Mouse (Mus musculus) frontal cortex, postnatal 25 days (tissue): Measurements from ENCODE around the gene Ankrd22.
A peak's percentile ranks its signal among the peaks of the same experiment; 100 is the strongest.

Experiments
- DNase-seq, 2 experiments: peaks; one replicate each; pipeline ENCODE4 v3.0.0; 2022; ENCODE audit warnings: low spot score in 2 of 2

Ankrd22 gene

DNA sequence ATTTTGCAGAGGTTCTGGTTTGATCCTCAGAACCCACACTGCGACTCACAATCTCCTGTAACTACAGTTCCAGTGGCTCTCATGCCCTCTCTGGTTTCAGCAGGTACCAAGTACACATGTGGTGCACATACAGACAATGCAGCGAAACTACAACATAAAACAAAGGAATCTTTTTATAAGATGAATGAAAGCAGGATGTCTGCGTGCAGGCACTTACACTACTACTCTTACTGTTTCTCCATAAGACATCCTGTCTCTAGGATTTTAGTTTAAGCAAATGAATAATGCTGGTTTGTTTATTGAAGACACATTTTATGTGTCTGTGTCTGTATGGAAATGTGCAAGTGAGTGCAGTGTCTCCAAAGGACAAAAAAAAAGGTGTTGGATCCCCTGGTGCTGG, 15.4 kb upstream of the Ankrd22 start:
- no peak for DNase-seq

DNA sequence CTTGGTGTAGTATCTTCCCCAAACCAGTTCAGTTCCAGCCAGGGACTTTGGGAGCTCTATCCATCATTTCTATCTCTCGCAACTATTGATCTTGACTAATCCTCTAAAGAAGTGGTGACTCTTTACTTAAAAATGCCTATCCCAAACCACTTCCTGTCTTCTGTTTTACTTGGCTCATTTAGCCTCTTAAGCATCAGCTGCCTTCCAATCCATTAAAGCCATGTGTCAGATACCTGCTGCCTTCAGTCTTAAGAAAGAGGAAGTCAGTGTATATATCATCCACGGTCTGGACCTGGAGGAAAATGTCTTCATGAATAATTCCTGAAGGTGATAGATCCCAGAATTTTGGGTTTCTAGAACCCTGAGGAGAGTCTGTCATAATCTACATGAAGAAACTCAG, 14.5 kb upstream of the Ankrd22 start:
- DNase-seq: no peak

DNA sequence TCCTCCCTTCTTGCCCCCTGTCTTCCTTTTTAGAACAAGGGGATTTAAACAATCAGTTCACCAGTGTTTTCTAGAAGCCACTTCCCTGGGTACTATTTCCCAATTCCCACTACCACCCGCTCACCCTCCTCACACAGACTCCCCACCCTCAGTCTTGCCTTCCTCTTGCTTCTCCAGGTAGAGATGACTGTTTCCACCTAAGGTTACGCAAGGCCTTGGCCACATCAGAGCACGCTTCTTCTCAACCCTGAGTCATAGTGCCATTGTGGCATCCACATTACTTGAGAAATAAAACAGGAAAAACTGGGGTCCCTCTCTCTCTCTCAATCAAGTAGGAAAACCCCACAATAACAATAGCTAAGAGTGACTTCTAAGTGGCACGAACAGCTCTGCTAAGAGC, 13.3 kb upstream of the Ankrd22 start:
- DNase-seq: no peak

DNA sequence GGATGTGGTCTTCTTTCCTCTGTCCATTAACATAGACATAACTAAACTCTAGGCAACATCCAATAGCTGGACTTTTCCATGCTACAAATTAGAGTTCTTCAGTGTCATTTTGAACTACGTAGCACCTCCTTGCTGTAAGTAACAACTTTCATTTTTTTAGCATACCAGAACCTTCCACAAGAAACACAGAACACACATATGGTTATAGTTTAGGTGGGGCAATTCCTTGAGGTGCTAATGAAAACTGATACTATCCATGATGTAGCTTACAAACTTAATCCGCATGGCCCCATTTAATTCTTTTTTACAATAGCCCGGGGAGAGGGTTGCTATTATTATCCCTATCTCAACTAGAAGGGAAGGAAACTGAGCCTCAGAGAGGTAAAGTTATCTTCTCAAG, 8.2 kb upstream of the Ankrd22 start:
- no peak for DNase-seq

DNA sequence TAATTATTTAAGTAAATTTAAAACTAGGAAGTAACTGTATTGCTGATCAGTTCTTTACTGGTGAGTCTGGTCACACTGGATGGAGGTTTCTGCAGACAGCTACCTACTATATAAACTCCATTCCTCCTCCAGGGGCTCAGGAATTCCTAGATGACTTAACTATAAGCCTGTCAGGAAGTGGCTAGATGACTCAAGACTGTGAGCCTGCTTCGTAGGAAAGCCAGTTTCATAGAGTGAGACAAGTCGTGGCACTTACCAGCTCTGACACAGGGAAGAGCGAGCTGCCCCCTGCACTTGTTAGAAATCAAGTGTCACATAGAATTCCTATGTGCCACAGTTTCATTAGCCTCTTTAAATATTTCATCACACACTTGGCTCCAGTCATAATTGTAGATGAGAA, 5.3 kb upstream of the Ankrd22 start:
- no peak for DNase-seq

DNA sequence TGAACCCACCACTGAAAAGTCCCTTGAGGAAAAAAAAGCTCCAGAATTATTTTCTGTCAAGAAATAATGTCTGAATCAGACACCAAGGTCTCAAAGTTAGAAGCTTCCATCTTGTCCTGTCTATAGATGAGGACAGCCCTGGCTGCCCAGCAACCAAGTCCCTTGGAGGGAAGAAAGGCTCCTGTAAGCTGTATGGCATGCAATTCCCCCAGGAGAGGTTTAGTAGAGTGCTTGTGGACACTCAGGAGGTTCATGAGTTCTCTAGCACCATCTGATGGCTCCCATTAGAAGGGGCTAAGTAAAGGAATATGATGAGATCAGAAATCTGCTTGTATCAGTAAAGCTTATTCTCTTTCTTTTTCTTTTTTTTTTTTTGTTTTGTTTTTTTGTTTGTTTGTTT, 3.3 kb upstream of the Ankrd22 start:
- no peak for DNase-seq

DNA sequence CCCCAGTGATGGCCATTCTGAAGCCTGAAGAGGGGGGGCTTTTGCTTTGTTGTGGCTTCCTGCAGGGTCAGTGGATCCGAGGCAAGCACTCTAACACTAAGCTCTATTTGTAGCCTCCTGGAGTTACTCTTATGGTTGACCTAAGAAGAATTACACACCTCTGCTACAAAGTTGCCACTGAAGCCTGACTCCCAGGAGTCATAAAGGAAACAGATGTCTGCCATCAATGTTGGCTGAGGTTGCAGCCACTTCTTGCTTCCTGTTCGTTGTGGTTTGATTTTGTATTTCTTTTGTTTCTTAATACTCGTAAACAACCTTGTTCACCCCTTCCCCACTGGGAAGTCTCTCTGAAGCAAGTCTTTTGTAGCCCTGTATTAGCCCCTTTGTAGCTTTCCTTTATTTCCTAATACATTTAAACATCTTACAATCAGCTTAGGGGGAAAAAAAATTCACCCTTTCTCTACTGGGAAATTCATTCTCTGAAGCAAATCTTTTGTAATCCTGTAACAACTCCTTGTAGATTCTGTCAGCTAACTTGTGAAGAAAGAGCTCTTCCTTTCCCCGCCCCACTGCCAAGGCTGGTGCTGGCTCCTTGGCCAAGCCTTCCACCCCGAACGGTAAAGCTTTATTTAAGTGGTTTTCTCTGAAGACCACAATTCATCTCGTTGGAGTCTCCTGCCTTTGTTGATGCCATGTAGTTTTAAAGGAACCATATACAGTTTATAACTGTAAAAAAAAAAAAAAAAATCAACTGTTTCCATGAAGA, 2.2 kb upstream of the Ankrd22 start:
- no peak for DNase-seq

DNA sequence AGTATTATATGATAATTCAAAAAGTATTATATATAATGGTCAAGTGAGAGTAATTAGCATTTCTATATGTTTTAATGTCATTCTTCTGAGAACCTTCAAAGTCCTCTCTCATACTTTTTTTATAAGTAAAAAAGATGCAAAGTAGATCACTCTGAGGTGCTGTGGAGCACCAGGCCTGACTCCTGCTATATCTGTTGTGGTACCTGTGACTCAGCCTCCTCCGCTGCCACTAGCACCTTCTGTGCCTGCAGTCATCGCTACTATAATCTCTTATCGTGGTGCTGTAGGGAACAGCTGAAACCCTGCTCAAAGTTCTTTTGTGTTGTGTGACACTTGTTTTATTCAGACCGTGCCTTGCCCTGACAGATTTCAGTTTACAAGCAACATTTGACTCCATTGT, 533 bp upstream of the Ankrd22 start:
- DNase-seq: no peak

DNA sequence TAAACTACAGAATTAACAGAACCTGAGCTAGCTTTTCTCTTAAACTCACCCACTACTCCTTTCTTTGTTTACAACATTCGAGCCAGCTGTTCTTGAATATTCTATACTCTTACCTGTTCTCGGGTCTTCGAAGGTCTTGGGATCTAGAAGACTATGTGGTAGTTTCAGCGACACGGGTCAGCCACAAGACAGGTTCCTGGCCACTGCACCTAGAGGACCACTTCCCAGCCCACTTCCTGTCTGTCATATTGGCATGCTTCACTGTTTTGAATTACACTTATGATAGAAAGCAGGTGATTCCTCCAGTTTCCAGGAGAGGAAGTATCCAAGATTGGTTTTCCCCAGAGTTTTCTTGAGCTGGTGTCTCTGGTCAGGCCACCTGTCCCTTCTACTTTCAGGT, 3.2 kb downstream of the Ankrd22 start:
- no peak for DNase-seq

DNA sequence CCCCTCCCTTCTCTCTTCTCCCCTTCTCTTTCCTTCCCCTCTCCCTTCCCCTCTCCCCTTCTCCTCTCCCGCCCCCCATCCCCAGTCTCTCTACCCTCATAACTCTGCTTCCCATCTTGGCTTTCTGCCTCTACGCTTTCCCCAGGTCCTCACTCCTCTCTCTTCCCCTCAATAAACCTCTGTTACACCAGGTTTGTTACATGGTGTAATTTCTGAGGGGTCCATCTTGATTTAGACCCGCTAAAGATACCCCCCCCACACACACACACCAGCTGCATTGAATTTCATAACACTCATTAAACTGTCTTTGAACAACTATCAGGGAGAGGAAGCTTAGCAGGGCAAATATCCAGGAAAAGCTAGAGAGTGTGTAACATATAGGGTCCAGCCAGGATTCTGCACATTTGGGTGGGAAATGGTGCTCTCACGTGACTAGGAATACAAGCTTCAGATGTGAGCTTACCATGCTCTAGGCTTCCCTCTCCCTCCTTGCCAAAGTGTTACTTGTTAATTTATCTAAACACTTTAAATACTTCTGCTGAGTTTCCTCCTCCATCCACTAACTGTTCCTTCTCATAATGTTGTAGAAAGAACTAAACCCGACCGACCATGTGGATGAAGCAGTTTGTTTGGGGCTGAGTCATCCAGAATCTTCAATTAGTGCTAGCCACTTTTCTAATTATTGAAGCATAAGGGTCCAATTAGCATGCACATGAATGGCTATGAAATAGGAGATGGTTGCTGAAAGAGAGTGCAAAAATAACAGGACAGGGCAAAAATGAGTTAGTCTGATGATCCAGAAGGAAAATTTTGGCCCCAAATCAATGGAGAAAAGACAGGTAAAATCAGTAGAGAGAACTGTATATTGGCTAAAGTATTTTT, 12.3 kb downstream of the Ankrd22 start:
- no peak for DNase-seq

DNA sequence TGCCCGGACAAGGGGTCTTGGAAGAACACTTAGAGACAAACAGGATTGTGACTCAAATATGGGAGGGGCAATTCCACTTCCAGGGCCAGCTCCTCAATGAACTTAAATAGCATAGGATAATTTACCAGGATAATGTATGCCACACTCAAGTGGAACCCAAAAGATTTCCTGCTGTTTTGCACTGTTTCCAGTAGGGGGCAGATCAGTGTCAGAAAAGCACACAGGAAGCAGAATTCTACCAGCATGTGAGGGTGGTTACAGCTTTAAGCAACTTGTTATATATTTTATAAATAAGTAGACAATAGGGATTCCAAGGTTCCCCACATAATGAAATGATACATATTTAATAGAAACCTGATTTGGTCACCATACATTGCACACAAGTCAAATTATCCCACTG, 13.9 kb downstream of the Ankrd22 start:
- DNase-seq: peak in 1 of 2 experiments; percentile 5

DNA sequence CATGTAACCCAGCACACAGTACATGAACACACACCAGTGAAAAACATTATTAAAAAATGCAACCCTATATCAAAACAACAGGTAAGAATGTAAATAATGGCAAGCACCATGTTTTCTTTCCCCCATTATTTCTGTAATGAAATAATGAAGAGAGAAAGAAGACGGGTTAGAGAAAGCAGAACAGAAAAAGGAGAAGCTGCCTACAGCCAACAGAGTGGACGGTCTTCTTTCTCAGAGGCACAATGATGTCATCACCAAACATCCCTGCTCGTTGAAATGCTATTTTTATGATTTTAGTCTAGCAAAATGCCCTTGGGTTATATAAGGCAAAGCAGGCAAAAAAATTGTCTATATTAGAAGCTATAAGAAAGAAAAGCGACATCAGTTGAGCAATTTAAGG, 17.4 kb downstream of the Ankrd22 start:
- no peak for DNase-seq

DNA sequence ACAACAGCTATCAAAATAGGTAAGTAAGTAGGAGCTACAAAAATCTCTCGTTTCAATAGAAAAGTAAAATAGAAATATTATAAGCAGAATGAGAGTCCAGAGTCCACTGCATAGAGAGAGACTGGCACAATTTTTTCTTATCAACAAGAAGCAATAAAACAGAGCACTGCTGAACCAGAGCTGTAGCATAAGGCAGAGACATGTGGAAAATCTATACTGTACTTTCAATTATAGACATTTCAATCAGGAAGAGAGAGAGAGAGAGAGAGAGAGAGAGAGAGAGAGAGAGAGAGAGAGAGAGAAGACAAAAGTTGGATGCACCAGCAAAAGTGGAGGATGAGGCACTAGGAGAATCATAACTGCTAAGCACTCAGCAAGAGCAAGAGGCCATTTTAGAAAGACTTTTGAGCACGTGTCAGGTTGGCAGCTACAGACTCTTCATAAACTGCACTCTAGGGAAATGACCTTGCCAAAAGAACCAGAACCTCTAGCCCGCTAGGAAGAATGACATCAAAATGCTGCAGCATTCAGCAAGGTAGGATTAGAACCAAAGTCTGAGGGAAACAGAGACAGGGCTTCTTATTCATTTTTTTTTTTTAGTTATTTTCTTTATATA, 26.3 kb downstream of the Ankrd22 start:
- DNase-seq: no peak

DNA sequence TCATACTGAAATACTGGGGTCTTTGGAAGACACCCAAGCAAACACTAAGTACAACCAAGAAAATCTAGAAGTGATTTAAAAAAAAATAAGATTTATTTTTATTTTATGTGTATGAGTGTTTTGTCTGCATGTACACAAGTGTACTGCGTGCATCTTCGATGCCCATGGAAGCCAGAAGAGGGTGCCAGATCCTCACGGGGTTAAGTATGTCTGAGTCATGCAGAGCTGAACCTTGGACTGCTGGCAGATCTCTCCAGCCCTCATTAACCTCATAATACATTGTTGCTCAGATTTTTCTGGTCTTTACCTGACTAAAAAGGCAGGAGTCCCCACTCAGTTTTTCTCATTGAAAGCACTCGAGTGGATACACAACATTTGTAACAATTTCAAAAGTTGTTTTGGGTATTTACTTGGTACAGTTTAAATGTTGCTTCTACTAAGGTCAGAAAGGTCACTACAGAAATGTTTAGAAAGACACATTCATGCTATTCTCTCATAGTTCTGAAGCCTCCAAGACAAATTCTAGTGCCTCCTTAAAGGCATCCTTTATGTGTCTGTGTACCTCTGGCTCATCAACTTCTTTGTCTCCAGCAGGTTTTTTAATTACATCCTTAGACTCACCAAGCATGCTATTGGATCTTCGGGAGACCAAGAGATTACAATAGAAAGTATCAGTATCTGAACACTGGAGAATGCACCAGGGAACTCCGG, 27.0 kb downstream of the Ankrd22 start:
- no peak for DNase-seq

DNA sequence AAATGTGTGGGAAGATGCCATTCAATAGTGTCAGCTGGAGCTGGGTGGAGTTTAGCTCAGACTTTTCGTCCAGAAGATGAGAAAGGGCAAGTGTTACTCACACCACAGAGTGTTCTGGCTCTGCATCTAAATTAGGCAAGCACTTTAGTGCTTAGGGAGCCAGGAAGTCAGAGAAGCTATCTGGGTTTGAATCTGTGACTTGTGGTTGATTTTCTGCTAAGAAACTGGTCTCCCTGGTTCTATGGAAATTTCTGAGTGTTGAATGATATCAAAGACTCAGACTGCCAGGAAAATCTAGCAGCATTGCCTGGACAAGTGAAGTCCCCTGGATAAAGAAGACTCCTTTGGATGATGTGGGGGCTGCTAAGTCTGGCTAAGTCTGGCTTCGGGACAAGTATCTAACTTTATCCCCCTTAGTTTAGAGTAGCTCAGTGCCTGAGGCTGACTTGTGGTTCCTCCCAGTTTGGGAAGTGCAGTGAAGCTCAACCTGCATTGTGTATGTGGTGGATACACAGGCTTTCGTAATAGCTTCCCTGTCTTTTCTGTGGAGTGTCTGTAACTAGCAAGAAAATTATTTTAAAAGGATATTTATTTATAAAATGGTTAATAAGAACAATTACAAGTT, 45.6 kb downstream of the Ankrd22 start:
- DNase-seq: no peak

DNA sequence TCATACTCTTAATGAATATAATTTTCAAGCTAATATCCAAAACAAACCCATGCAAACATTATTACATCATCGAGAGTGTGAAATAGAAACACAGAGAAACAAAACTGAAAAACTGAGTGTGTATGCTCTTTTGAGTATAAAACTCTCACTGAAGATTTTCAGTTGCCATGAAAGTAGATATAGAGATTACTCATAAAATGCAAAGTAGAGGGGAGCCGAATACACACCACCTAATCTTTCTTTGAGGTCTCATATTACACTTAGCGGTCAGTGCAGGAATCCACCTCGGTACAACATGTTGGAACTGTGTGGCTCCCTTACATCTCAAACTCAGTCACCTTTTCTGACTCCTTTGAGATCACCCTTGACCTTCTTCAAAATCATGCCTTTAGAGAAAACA, 46.2 kb downstream of the Ankrd22 start:
- DNase-seq: no peak

DNA sequence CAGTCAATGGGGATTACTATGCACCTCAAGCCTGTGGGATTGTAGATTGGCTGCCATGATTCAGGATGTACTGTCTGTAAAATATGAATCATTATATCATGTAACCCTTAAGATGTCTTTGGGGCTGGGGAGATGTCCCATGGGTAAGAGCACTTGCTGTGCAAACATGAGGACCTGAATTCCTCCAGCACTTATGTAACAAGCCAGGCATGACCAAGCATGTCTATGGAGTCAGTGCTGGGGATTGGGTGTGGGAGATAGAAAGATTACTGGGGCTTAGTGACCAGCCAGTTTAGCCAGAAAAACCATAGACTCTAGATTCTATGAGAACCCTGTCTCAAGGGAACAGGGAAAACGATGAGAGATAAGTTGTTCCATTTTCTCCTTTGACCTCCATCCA, 46.8 kb downstream of the Ankrd22 start:
- no peak for DNase-seq

DNA sequence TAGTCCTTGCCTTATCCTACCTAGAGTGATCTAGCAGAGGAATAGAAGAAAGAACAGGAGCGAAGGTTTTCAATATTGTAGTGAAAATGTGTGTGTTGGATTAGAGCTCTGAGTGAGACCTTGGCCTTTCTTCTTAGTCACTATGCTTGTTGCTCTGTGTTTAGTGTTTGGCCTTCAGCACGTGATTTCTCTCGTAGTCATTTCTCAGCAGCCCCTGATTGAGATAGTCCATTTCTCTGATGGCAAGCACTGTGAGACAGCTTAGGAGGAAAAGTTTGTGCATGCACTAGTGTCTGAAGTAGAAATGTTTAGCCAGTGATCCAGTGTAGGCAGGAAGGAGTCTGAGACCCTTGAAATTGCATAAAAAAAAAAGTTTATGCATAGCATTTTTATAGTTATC, 61.0 kb downstream of the Ankrd22 start:
- DNase-seq: no peak

DNA sequence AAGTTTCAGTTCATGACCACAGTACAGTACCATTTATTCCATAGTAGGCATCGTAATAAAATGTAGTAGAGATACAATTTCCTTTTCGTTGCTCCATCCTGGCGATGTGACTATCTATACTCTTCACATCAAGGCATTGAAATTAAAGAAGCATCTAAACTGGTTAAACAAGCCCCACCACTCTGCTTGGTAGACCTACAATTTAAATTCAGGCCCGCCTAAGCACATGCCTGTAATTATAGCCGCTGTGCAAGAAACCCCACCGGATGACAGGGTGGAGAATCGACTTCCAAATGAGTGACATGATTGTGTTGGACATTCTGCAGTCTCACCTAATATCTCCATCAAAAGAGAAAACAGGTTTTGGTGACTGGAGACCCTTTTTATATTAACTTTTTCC, 64.0 kb downstream of the Ankrd22 start:
- DNase-seq: no peak

DNA sequence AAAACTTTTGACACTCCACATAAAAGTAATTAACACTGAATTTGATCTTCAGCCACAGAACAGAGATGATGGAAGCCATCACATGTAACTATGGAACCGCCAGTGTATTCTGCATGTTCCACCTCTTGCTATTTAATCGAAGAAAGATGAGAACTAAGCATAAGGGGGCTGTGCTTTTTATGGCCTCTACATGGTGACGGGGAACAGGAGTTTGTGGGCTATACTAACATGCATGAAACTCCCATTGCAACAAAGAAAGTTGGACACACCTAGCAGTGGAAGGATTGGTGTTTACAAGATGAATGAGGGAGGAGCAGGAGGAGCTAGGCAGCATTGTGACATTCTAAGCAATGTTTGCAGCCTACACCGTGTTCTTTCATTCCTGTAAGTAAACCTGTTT, 65.2 kb downstream of the Ankrd22 start, which contains the start of gene Lipm:
TSS of gene Lipm (plus strand) at position 301 of the 400 bp plus-strand sequence.
- DNase-seq: no peak

DNA sequence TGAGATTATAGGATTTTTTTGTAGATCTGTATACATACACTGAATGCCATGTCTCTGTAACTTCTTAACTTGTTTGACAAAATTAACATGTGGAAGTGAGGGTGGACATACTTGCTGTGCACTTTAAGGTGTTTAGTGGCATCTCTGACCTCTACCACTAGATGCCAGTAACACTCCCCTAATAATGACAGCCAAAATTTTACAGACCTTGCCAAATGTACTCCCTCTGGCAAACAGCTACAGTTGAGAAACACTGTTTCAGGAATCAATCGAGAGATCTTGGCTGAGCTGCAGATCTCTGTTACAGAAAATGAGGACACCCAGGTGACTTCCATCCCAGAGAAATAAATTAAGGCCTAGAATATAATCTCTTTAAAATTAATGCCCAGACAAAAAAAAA, 69.6 kb downstream of the Ankrd22 start:
- DNase-seq: no peak

DNA sequence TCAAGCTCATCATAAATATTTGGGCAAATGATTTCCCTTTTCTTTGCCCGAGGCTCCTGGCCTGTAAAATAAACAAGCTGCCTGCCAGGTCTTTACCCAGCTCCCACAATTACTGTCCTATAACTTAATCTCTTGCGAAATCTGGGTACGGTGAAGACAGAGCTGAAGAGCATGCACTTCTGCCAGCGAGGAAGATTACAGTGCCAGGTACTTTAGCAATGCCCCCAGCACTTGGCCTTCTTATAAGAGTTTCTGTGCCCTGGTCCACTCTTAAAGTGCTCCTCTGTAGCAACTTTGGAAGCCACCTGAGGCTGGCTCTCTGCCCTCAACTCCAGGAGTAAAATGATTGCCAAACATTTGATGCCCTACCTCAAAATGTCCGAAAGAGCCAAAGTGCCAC, 70.5 kb downstream of the Ankrd22 start:
- no peak for DNase-seq
